Mouse (Mus musculus) olfactory bulb, adult 2 months (tissue): ENCODE results near the gene Zwilch.
"Not testable (repeated sequence)": the region's sequence is repeated elsewhere in the genome, so short reads cannot be mapped to it uniquely, and the experiment has no call there.

Experiments used
- CTCF ChIP-seq: fragments of 200-500 bp; IDR thresholded peaks from 2 replicates; pipeline ENCODE4 v1.5.1; 2012; ENCODE audit warnings: low read depth, mild to moderate bottlenecking, low read length, moderate library complexity; ENCODE audit not compliant: insufficient read depth
- POLR2A ChIP-seq: fragments of 200-500 bp; IDR thresholded peaks from 2 replicates; pipeline ENCODE4 v1.6.1; 2012; ENCODE audit warnings: mild to moderate bottlenecking, low read depth, low read length, moderate library complexity; ENCODE audit not compliant: insufficient read depth

DNA sequence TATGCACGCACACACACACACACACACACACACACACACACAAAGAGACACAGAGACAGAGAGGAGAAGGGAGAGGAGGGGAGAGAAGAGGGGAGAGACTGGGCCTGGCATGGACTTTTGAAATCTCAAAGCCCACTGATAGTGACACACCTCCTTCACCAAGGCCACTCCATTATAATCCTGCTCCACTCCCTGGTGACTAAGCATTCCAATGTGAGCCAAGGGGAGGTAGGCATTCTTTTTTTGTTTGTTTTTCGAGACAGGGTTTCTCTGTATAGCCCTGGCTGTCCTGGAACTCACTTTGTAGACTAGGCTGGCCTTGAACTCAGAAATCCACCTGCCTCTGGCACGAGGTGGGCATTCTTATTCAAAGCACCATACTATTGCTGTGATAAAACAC, 48.1 kb downstream of the Zwilch start:
- TF ChIP-seq POLR2A, CTCF: not testable (repeated sequence)
